Mouse (Mus musculus): Measurements from ENCODE around the gene Mars2. TPM values are rescaled to one million over a fixed set of nuclear protein-coding genes. Genes with fewer than 3 reads are reported as not detected.

The Mars2 gene
- polyA plus RNA-seq (2016; fragmentation: Nextera tagmentation; extraction: Ambion mirVana), result 3.1 and 3.3 TPM in 2 replicates

DNA sequence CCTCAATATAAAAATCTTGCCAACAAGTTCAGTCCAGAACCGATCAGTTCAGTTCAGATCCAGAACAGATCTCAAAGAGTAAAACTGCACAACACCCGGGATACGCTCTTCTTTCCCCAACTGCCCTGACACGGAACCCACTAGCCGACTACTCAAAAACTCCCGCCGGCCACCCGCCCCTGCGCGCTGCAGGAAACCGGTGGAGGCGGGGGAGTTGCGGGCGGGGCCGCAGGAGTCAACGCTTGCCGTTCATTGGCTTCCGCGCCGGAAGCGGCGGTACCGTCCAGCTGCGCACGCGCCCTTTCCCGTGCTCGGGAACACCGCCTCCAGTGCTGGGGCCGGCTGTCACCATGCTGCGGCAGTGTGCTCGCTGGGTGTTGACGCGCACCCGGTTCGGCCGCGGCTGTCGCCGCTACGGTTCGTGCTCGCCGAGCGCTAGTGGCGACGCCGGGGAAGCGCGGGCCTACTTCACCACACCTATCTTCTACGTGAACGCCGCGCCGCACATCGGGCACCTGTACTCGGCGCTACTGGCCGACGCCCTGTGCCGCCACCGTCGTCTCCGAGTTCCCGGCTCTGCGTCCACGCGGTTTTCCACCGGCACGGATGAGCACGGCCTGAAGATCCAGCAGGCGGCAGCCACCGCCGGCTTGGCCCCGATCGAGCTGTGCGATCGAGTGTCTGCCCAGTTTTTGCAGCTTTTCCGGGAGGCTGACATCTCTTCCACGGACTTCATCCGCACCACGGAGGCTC is at the start of gene Mars2:
TSS of gene Mars2 (plus strand) at position 288 of the 753 bp plus-strand sequence.
- Histone ChIP-seq H3K4me1 (peaks cover 18% of the 10 kb centered on the region), H3K27ac (peak within 1 kb of the TSS; percentile 53), H3K9ac (peak within 1 kb of the TSS; percentile 79), H3K4me3 (peak within 1 kb of the TSS; percentile 76), H3K9me3 (no peaks in the 10 kb centered on the region), H3K27me3 (replicated peaks) (no peaks in the 10 kb centered on the region), H3K36me3 (no peaks in the 10 kb centered on the region), H3K4me2 (replicated peaks) (peak within 1 kb of the TSS; percentile 93)
- under 1% methylated on average over 82 of the region's 82 CpGs for WGBS
- peak; percentile 99 for ATAC-seq (ENCODE audit: low FRiP score, low read depth)

DNA sequence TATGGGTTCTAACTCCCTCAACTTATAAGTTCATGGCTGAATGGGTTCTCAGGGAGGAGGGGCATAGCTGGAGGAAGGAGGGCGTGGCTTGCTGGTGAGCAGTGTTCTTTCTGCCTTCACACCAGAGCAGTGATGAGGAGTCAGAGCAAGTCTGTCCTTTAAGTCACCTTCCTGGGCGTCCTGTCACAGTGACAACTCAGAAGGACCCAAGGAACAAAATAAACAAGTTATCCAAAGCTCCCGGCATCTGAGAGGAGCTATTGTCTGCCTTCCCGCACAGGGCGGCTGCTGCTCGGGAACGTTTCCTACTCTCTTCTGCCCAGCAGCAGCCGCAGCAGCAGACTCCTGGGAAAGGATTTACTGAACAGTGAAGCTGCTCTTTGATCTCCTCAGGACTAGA is 45.0 kb upstream of the Mars2 start:
- Histone ChIP-seq H3K9ac (no peak overlapping the region), H3K4me1 (peaks cover 14% of the 10 kb centered on the region), H3K4me3 (no peak overlapping the region), H3K36me3 (no peaks in the 10 kb centered on the region), H3K9me3 (no peaks in the 10 kb centered on the region), H3K4me2 (replicated peaks) (peak overlapping the region; percentile 43), H3K27ac (no peak overlapping the region), H3K27me3 (replicated peaks) (no peaks in the 10 kb centered on the region)
- 31% methylated on average over 8 of the region's 8 CpGs for WGBS
- ATAC-seq (ENCODE audit: low FRiP score, low read depth), result no peak

DNA sequence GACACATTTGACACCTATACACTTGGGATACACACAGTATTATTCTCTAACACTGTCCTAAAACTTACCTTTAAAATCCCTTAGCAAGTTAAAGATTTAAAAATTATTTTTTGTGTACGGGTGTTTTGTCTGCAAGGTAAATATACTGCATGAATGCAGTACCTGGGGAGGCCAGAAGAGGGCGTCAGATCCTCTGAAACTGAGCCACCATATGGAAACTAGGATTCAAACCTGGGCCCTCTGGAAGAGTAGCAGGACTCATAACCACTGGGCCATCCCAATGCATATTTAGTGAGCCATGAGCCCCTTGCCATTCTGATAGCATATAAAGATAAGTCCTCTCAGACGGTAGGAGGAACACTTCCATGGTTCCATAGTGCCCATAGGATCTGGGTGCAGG is 44.2 kb upstream of the Mars2 start:
- no peak for ATAC-seq (ENCODE audit: low FRiP score, low read depth)
- Histone ChIP-seq H3K4me1 (peaks cover 14% of the 10 kb centered on the region), H3K27ac (no peak overlapping the region), H3K4me2 (replicated peaks) (no peak overlapping the region), H3K27me3 (replicated peaks) (no peaks in the 10 kb centered on the region), H3K36me3 (no peaks in the 10 kb centered on the region), H3K4me3 (no peak overlapping the region), H3K9ac (no peak overlapping the region), H3K9me3 (no peaks in the 10 kb centered on the region)
- 59% methylated on average over 3 of the region's 3 CpGs for WGBS

DNA sequence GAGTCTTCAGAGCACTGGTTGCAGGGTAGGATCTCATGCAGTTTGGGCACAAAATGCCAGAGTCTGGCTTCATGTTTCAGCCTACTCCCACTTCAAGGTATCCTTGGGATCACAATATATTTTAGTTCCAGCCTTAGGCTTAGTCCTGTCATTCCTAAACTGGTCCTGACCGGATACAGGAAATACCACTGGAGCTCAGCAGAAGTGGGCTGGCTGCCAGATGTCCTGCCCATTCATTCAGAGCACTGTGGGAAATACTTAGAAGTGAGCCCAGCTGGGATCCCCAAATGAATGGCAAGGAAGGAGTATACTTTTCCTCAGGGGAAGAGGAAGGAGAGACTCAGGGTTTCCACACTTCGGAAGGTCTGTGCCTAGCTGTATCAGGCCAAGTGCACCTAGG is 43.7 kb upstream of the Mars2 start:
- Histone ChIP-seq H3K4me1 (peaks cover 14% of the 10 kb centered on the region), H3K27ac (no peak overlapping the region), H3K36me3 (no peaks in the 10 kb centered on the region), H3K4me2 (replicated peaks) (no peak overlapping the region), H3K4me3 (no peak overlapping the region), H3K27me3 (replicated peaks) (no peaks in the 10 kb centered on the region), H3K9me3 (no peaks in the 10 kb centered on the region), H3K9ac (no peak overlapping the region)
- 47% methylated on average over 2 of the region's 2 CpGs for WGBS
- peak; percentile 49 for ATAC-seq (ENCODE audit: low FRiP score, low read depth)

DNA sequence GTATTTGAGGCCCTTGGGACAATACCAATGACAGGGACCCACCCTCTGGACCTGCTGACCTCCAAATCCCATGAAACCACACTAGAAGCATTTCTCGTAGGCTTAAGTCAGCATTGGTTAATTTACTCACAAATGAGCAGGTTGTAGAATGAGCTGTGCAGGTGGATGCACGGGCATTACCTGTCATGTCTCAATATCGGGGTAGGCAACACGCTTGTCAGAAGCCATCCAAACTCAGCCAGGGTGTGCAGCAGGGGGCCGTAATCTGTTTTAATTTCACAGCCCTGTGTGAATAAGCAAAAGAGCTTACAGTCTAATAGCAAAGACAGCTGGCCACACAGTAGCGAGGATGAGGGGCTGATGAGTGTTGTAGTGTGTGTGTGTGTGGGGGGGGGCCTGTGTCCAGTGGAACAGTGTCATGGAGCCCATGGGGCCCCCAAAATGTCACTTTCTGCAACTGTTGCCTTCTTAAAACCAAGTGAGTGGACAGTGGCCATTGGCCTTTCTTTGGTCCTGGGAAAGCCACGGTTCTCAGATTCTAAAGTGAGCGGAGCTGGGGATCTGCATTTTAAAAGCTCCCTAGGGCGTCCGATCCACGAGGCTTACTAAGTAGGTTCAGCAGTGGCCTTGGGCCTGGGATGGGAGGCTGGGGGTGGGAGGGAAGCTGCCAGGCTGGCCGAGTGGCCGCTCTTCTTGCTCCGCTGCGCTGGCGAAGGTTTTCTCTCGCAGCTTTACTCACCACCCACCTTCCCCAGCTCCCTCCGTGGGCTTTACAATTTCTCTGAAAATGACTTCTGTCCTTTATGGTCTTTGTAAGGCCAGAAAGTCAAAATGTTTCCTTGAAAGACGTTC is 42.7 kb upstream of the Mars2 start:
- no peaks in the 10 kb centered on the region for H3K36me3 ChIP-seq
- H3K27ac ChIP-seq, result no peak overlapping the region
- H3K4me3 ChIP-seq, result no peak overlapping the region
- peaks cover 14% of the 10 kb centered on the region for H3K4me1 ChIP-seq
- no peak overlapping the region for H3K9ac ChIP-seq
- 0 out of 2 replicates have a peak, but pooled peaks have one; percentile 19 for ATAC-seq (ENCODE audit: low FRiP score, low read depth)
- no peaks in the 10 kb centered on the region for H3K9me3 ChIP-seq
- H3K4me2 ChIP-seq (replicated peaks), result peak overlapping the region; percentile 31
- no peaks in the 10 kb centered on the region for H3K27me3 ChIP-seq (replicated peaks)
- 36% methylated on average over 19 of the region's 19 CpGs for WGBS

DNA sequence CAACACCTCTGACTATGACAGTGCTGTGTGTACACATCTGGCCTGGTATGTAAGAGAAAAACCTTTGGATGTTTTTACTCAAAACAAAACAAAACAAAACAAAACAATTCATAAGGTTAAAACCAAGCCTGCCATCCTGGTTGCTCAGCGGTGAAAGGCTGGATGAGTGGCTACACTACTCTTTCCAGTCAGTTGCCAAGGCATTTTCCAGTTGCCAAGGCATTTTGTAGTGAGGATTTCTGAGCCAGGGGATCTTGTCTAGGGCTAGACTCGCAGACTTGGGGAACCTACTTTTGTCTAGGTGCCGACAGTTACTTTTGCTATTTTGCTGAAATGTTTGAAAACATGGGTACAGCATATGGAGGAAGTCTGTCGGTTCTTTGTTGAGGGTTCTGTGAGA is 42.0 kb upstream of the Mars2 start:
- Histone ChIP-seq H3K4me1 (peaks cover 14% of the 10 kb centered on the region), H3K9me3 (no peaks in the 10 kb centered on the region), H3K27ac (no peak overlapping the region), H3K9ac (no peak overlapping the region), H3K27me3 (replicated peaks) (no peaks in the 10 kb centered on the region), H3K4me3 (no peak overlapping the region), H3K4me2 (replicated peaks) (peak overlapping the region; percentile 31; the same call in 1 of the 2 replicates), H3K36me3 (no peaks in the 10 kb centered on the region)
- 69% methylated on average over 4 of the region's 4 CpGs for WGBS
- no peak for ATAC-seq (ENCODE audit: low FRiP score, low read depth)

DNA sequence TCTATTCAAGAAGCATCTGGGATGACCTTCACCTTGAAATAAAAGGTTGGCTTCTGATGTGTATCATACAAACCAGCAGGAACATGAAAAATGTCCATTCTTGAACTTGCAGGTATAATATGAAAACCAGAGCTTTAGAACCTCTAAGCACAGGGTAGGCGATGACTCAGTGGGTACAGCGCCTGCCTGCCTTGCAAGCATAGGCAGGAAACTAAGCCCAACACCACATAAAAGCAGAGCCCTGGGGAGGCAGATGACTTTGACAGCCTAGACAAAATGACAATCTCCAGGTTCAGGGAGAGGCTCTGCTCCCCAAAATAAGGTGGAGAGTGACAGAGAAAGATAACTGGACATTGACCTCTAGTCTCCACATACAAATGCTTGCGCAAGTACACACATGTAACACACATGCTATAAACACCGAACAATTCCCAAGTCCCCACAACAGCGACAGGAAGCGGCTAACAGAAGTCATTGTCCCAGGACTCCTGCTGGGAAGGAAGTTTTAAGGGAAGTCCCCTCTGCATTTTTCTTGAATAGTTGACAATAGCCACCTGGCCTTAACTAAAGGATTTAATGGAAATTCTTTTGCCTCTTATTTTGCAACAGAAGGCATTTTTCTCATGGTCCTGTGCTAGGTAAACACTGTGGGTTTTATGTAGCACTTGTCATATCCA is 40.5 kb upstream of the Mars2 start:
- H3K27me3 ChIP-seq (replicated peaks), result no peaks in the 10 kb centered on the region
- no peak overlapping the region for H3K4me2 ChIP-seq (replicated peaks)
- no peak overlapping the region for H3K9ac ChIP-seq
- no peak for ATAC-seq (ENCODE audit: low FRiP score, low read depth)
- 48% methylated on average over 6 of the region's 6 CpGs for WGBS
- H3K4me3 ChIP-seq, result no peak overlapping the region
- H3K27ac ChIP-seq, result no peak overlapping the region
- H3K4me1 ChIP-seq, result peaks cover 14% of the 10 kb centered on the region
- H3K36me3 ChIP-seq, result no peaks in the 10 kb centered on the region
- H3K9me3 ChIP-seq, result no peaks in the 10 kb centered on the region

DNA sequence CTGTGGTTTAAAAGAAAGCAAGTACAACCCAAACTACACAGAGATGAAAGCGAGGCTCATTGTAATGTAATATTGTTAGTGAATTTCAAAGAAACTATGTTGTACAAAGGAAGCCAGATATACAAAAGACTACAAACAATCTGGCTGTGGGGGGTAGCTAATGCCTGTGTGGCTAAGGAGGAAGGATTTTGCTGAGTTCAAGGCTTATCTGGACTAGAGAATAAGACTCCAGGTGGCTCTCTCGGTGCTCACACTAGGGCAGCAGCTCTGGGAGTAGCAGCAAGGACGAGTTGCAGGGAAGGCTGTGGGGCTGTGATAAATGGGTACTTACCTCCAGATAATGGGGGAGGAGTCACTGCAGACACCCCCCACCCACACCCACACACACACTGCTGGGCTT is 38.3 kb upstream of the Mars2 start:
- Histone ChIP-seq H3K9ac (no peak overlapping the region), H3K9me3 (no peaks in the 10 kb centered on the region), H3K4me1 (peaks cover 11% of the 10 kb centered on the region), H3K27me3 (replicated peaks) (no peaks in the 10 kb centered on the region), H3K36me3 (peaks cover 2% of the 10 kb centered on the region; the same call in 1 of the 2 replicates), H3K4me3 (no peak overlapping the region), H3K4me2 (replicated peaks) (no peak overlapping the region), H3K27ac (no peak overlapping the region)
- no peak for ATAC-seq (ENCODE audit: low FRiP score, low read depth)
- 23% methylated on average over 3 of the region's 3 CpGs for whole genome bisulfite sequencing

DNA sequence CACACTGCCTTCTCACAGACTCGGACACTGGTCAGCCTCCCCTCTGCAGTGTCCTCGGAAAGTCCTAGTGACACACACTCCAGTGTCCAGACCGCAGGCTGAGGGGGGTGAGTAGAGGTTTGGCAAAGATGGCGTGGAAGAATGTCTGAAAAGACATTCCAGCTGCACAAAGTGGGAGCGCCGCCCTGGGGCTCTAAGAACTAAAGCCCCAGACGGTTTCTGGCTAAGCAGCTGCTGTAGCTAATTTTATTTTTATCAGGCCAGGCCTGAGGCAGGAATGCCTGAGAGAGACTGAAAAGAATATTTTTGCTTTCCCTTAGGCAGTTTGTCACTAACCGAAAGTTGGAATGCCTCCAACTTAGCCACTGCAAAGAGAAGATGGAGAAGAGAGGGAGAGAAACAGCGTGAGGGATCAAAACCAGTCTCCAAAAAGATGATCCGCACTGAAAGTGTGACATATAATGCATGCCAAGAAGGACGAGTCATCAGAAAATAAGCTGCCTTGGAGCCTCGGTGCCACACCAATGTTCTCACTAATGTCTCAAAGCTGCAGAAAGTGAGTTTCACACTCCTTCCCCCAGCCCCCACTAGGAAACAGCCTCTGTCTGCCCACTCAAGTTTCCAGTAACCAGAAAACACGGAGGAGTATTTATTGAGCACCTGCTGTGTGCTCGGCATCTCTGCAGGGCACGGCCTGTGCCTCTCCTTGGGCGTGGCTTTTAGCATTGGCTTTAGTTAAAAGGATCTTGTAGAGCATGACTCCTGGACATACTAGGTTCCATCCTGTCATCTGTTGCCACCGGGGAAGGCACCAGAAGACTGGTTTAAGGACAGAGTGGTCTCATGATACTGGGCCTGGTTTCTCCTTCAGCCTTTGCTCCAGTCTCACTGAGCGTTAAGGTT is 34.9 kb upstream of the Mars2 start:
- Histone ChIP-seq H3K27me3 (replicated peaks) (no peaks in the 10 kb centered on the region), H3K27ac (no peak overlapping the region), H3K4me1 (no peaks in the 10 kb centered on the region; the same call in 1 of the 2 replicates), H3K9ac (no peak overlapping the region), H3K4me2 (replicated peaks) (no peak overlapping the region), H3K4me3 (no peak overlapping the region), H3K9me3 (no peaks in the 10 kb centered on the region), H3K36me3 (peaks cover 4% of the 10 kb centered on the region; the same call in 1 of the 2 replicates)
- 76% methylated on average over 18 of the region's 18 CpGs for WGBS
- no peak for ATAC-seq (ENCODE audit: low FRiP score, low read depth)

DNA sequence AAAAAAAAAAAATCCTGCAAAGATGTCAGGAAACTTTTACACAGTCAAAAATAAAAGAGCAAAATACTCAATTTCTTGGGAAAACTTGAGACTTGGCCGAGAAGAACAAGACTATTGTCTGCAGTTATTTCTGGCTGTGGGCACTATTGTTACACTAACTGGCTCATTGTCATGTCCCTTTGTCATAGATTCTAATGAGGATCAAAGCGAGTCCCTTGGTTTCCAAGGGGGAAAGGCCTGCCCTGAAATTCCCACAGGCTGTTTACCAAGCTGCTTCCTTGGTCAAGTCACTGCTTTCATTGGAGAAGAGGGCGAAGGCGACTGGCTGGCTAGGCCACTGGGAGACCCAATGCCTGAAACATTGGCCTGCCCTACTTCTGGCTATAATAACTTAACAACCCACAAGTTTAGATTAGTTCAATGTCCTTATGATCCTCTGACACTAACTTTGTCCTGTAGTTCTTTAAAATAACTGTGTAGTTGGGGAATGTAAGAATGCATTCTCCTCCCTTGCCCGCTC is 31.1 kb upstream of the Mars2 start:
- Histone ChIP-seq H3K4me1 (no peaks in the 10 kb centered on the region; the same call in 1 of the 2 replicates), H3K4me2 (replicated peaks) (no peak overlapping the region), H3K27ac (no peak overlapping the region), H3K27me3 (replicated peaks) (no peaks in the 10 kb centered on the region), H3K9ac (no peak overlapping the region), H3K9me3 (no peaks in the 10 kb centered on the region), H3K36me3 (peaks cover 4% of the 10 kb centered on the region; the same call in 1 of the 2 replicates), H3K4me3 (no peak overlapping the region)
- no peak for ATAC-seq (ENCODE audit: low FRiP score, low read depth)
- 28% methylated on average over 5 of the region's 5 CpGs for WGBS

DNA sequence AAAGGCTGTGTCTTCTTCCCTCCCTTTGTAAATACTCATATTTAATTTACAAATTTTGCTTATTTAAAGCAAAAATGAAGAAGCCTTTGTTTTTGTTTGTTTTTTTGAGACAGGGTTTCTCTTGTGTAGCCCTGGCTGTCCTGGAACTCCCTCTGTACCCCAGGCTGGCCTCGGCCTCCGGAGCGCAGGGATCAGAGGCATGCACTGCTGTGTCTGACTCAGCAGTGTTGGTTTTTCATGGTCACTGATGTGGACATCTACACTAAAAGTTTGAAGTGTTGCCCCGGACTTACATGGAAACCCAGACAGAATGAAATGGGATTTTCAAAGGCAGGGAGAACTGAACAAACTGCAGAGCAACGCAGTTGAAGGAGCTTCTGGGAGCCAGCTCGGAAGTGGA is 29.4 kb upstream of the Mars2 start:
- Histone ChIP-seq H3K27me3 (replicated peaks) (no peaks in the 10 kb centered on the region), H3K4me2 (replicated peaks) (no peak overlapping the region), H3K9me3 (no peaks in the 10 kb centered on the region), H3K36me3 (peaks cover 4% of the 10 kb centered on the region; the same call in 1 of the 2 replicates), H3K4me1 (no peaks in the 10 kb centered on the region; the same call in 1 of the 2 replicates), H3K9ac (no peak overlapping the region), H3K27ac (no peak overlapping the region), H3K4me3 (no peak overlapping the region)
- 92% methylated on average over 6 of the region's 6 CpGs for WGBS
- no peak for ATAC-seq (ENCODE audit: low FRiP score, low read depth)
